Mouse (Mus musculus) spleen, adult 18-20 months (tissue): ENCODE data around the gene Kri1.
A peak's percentile ranks its signal among the peaks of the same experiment; 100 is the strongest.
"Not testable (repeated sequence)": the region's sequence is repeated elsewhere in the genome, so short reads cannot be mapped to it uniquely, and the experiment has no call there.

Experiments used
- DNase-seq, 2 experiments: peaks; one replicate each; pipeline ENCODE4 v3.0.0; 2022; ENCODE audit warnings: mixed read lengths in 2 of 2

Kri1 gene

GRCm38 (mm10) chr9:21314367-21315140, 26.8 kb upstream of the Kri1 start:
- DNase-seq = no peak

- peak; percentile 80 to 94 for DNase-seq
Observed at GRCm38 (mm10) chr9:21313394-21313793, 25.6 kb upstream of the Kri1 start.

- no peak for DNase-seq
Observed at GRCm38 (mm10) chr9:21312134-21312533, 24.4 kb upstream of the Kri1 start, which contains the start of gene Ap1m2. Gene Ap1m2, minus strand, starts transcription at chr9:21312337.

GRCm38 (mm10) chr9:21311695-21312094, 23.9 kb upstream of the Kri1 start:
- DNase-seq = no peak

- peak in 1 of 2 experiments; percentile 51 for DNase-seq
Observed at GRCm38 (mm10) chr9:21309150-21309741, 21.5 kb upstream of the Kri1 start.

GRCm38 (mm10) chr9:21305065-21305464, 17.3 kb upstream of the Kri1 start:
- DNase-seq = no peak

- no peak for DNase-seq
Observed at GRCm38 (mm10) chr9:21299014-21299413, 11.2 kb upstream of the Kri1 start.

- DNase-seq = no peak
Observed at GRCm38 (mm10) chr9:21292271-21292670, 4.5 kb upstream of the Kri1 start.

- DNase-seq = not testable (repeated sequence)
Observed at GRCm38 (mm10) chr9:21291868-21292267, 4.1 kb upstream of the Kri1 start.

GRCm38 (mm10) chr9:21291022-21291787, 3.4 kb upstream of the Kri1 start, which contains the start of gene Cdkn2d:
Gene Cdkn2d, minus strand, starts transcription at chr9:21291407.
- peak; percentile 100 for DNase-seq

- DNase-seq = no peak
Observed at GRCm38 (mm10) chr9:21290589-21290988, 2.8 kb upstream of the Kri1 start.

GRCm38 (mm10) chr9:21289337-21289671, 1.5 kb upstream of the Kri1 start:
- no peak for DNase-seq

GRCm38 (mm10) chr9:21288404-21289336, 901 bp upstream of the Kri1 start:
- peak in 1 of 2 experiments; percentile 28 for DNase-seq

- no peak for DNase-seq
Observed at GRCm38 (mm10) chr9:21286753-21287152, 1.0 kb downstream of the Kri1 start.

- no peak for DNase-seq
Observed at GRCm38 (mm10) chr9:21283994-21284393, 3.8 kb downstream of the Kri1 start.

- DNase-seq = no peak
Observed at GRCm38 (mm10) chr9:21283591-21283990, 4.2 kb downstream of the Kri1 start.

GRCm38 (mm10) chr9:21277776-21278175, 10.0 kb downstream of the Kri1 start:
- no peak for DNase-seq

GRCm38 (mm10) chr9:21276307-21276706, 11.5 kb downstream of the Kri1 start:
- no peak for DNase-seq

GRCm38 (mm10) chr9:21275727-21276126, 12.0 kb downstream of the Kri1 start:
- no peak for DNase-seq

GRCm38 (mm10) chr9:21275013-21275710, 12.6 kb downstream of the Kri1 start:
- DNase-seq = no peak

GRCm38 (mm10) chr9:21274336-21274735, 13.4 kb downstream of the Kri1 start:
- no peak for DNase-seq
